ENCODE assay signal across 15 mouse cellular contexts in the genomic region with DNA sequence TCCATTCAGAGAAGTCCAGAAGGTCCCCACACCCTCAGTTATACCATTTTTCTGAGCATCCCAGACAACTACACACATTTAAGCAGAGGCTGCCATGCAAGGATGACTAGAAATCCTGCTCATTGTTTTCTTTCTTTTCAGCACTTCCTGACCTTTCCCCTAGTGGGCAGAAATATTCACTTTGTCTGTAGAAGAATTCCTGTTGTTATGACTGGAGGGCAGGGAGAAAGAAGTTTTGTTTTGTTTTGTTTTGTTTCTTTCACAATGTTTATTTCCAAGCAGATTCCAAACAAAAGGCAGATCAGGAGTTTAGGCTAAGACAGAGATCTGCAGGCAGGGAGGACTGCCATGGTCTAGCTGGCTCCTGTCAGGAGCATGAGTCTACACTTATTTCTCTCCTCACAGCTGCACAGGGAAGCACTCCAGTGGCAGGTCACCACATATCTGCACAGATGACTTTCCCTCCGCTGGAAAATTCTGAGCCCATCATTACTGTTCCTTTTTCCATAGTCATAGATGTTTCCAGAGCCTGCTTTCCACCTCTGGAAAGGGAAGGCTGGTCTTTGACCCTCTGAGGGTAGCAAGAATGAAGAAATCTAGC.
DNase-seq lines count a peak whose midpoint lies in the region; ATAC-seq and TF ChIP-seq lines count a peak whose summit lies in the region.
"Had no signal": no experiment of that assay in that cellular context is flagged by ENCODE, and none has a peak within 500 bp of the region (broad histone marks: within the 10 kb centered on the region; RNA-seq: fewer than 3 reads in every experiment).

No protein-coding gene starts in this region.

- peaks cover 13% of the 10 kb centered on the region; the same call in 1 of the 2 replicates for H3K4me1 ChIP-seq in kidney, postnatal 0 days (replicated peaks; ENCODE audit: insufficient read depth, low read length)
- H3K4me1 ChIP-seq in kidney, embryonic 16.5 days (ENCODE audit: insufficient read depth, low read length) = peaks cover 23% of the 10 kb centered on the region
- peaks cover 2% of the 10 kb centered on the region; the same call in 1 of the 2 replicates for H3K4me1 ChIP-seq in midbrain, embryonic 16.5 days (ENCODE audit: control insufficient read depth, insufficient read depth, low read length)
- 0 out of 2 replicates have a peak, but pooled peaks cover 7% of the 10 kb centered on the region for H3K4me1 ChIP-seq in midbrain, embryonic 13.5 days (replicated peaks)

- H3K4me3 ChIP-seq in kidney, postnatal 0 days (replicated peaks; ENCODE audit: low read depth, low read length) = no peak overlapping the region
- no peak overlapping the region for H3K4me3 ChIP-seq in kidney, embryonic 16.5 days (ENCODE audit: low read length)
- no peak overlapping the region for H3K4me3 ChIP-seq in midbrain, embryonic 16.5 days (ENCODE audit: low read depth, low read length)
- H3K4me3 ChIP-seq in midbrain, embryonic 13.5 days (replicated peaks) = no peak overlapping the region
- H3K4me3 ChIP-seq: limb, embryonic 12.5 days had no signal

- H3K27me3 ChIP-seq in kidney, postnatal 0 days (ENCODE audit: insufficient read depth, low read length) = no peaks in the 10 kb centered on the region
- no peaks in the 10 kb centered on the region for H3K27me3 ChIP-seq in kidney, embryonic 16.5 days (ENCODE audit: insufficient read depth, low read length)
- H3K27me3 ChIP-seq in midbrain, embryonic 16.5 days (ENCODE audit: control insufficient read depth, insufficient read depth, low read depth, low read length) = no peaks in the 10 kb centered on the region
- no peaks in the 10 kb centered on the region for H3K27me3 ChIP-seq in midbrain, embryonic 13.5 days
- H3K27me3 ChIP-seq: limb, embryonic 12.5 days had no signal

- H3K36me3 ChIP-seq in kidney, postnatal 0 days (ENCODE audit: insufficient read depth, low read length) = no peaks in the 10 kb centered on the region
- no peaks in the 10 kb centered on the region for H3K36me3 ChIP-seq in kidney, embryonic 16.5 days (ENCODE audit: insufficient read depth, low read length)
- H3K36me3 ChIP-seq in midbrain, embryonic 16.5 days (ENCODE audit: control insufficient read depth, insufficient read depth, low read length) = no peaks in the 10 kb centered on the region
- H3K36me3 ChIP-seq in midbrain, embryonic 13.5 days = no peaks in the 10 kb centered on the region
- H3K36me3 ChIP-seq: G1E; limb, embryonic 12.5 days had no signal

- peak; percentile 91 for DNase-seq in heart, adult 11 months
- DNase-seq in heart, adult 9 months (ENCODE audit: low spot score in 2 of 2) = no peak
- DNase-seq in kidney, postnatal 0 days (ENCODE audit: low spot score) = no peak
- no peak for DNase-seq in right cerebral cortex, postnatal 25 days
- DNase-seq in c-Kit-positive CD71-positive TER-119-positive erythroid progenitor cells, embryonic 14.5 days (ENCODE audit: low spot score) = no peak
- DNase-seq: B cell, adult 2 months; cerebellum, postnatal 14 days; kidney, postnatal 10 days; thymus, adult 2 months had no signal

- no peak for ATAC-seq in kidney, postnatal 0 days (replicated peaks; ENCODE audit: low FRiP score, low read depth)
- no peak for ATAC-seq in kidney, embryonic 16.5 days (ENCODE audit: low FRiP score, low TSS enrichment)
- ATAC-seq in midbrain, embryonic 16.5 days = no peak
- ATAC-seq in midbrain, embryonic 13.5 days = no peak

- no peaks in the 10 kb centered on the region for H3K9me3 ChIP-seq in kidney, postnatal 0 days (replicated peaks; ENCODE audit: low read length)
- no peaks in the 10 kb centered on the region for H3K9me3 ChIP-seq in kidney, embryonic 16.5 days (ENCODE audit: low read length)
- H3K9me3 ChIP-seq in midbrain, embryonic 16.5 days (replicated peaks; ENCODE audit: control insufficient read depth, low read length, poor library complexity, severe bottlenecking) = no peaks in the 10 kb centered on the region
- no peaks in the 10 kb centered on the region for H3K9me3 ChIP-seq in midbrain, embryonic 13.5 days
- H3K9me3 ChIP-seq: G1E; limb, embryonic 12.5 days had no signal

- no peak overlapping the region for H3K4me2 ChIP-seq in kidney, postnatal 0 days (ENCODE audit: low read length)
- H3K4me2 ChIP-seq in kidney, embryonic 16.5 days (replicated peaks; ENCODE audit: low read depth, low read length) = no peak overlapping the region
- H3K4me2 ChIP-seq in midbrain, embryonic 16.5 days (ENCODE audit: low read length) = no peak overlapping the region
- H3K4me2 ChIP-seq in midbrain, embryonic 13.5 days (replicated peaks) = no peak overlapping the region
- H3K4me2 ChIP-seq: limb, embryonic 12.5 days had no signal

- peak; percentile 48; the same call in 1 of the 2 replicates for TF ChIP-seq CTCF in kidney, postnatal 0 days (IDR thresholded peaks at IDR 0.05; ENCODE audit: low read depth)

- H3K27ac ChIP-seq in kidney, postnatal 0 days = peak overlapping the region; percentile 33; the same call in 1 of the 2 replicates
- no peak overlapping the region for H3K27ac ChIP-seq in kidney, embryonic 16.5 days (ENCODE audit: low read length)
- peak overlapping the region; percentile 42; the same call in 1 of the 2 replicates for H3K27ac ChIP-seq in midbrain, embryonic 16.5 days (ENCODE audit: low read length)
- H3K27ac ChIP-seq in midbrain, embryonic 13.5 days = no peak overlapping the region
- H3K27ac ChIP-seq: macrophage had no signal

- 53% methylated on average over 1 of the region's 1 CpGs for WGBS in kidney, postnatal 0 days
- 63% methylated on average over 1 of the region's 1 CpGs for WGBS in kidney, embryonic 16.5 days
- WGBS in midbrain, embryonic 16.5 days = 65% methylated on average over 1 of the region's 1 CpGs
- WGBS in midbrain, embryonic 13.5 days = 88% methylated on average over 1 of the region's 1 CpGs

- no peak overlapping the region for H3K9ac ChIP-seq in kidney, postnatal 0 days (ENCODE audit: low read depth, low read length)
- no peak overlapping the region for H3K9ac ChIP-seq in kidney, embryonic 16.5 days (replicated peaks; ENCODE audit: low read length)
- no peak overlapping the region for H3K9ac ChIP-seq in midbrain, embryonic 16.5 days (ENCODE audit: low read depth, low read length)
- H3K9ac ChIP-seq in midbrain, embryonic 13.5 days (replicated peaks) = no peak overlapping the region
- H3K9ac ChIP-seq: limb, embryonic 12.5 days had no signal

Comparison
In these comparisons a context has a peak if more than half of its experiments do, and no peak if none do; other contexts are left out.
1. H3K27ac ChIP-seq: peak in kidney, postnatal 0 days (single experiment) and midbrain, embryonic 16.5 days (single experiment); none in kidney, embryonic 16.5 days (single experiment) and midbrain, embryonic 13.5 days (single experiment).